Mouse (Mus musculus): ENCODE measurements around the gene Hyal2. TPM values are rescaled to one million over a fixed set of nuclear protein-coding genes. Genes with fewer than 3 reads are reported as not detected.

Hyal2 gene
- polyA plus RNA-seq, 1 experiment from 2014 or later, result 138 TPM

DNA sequence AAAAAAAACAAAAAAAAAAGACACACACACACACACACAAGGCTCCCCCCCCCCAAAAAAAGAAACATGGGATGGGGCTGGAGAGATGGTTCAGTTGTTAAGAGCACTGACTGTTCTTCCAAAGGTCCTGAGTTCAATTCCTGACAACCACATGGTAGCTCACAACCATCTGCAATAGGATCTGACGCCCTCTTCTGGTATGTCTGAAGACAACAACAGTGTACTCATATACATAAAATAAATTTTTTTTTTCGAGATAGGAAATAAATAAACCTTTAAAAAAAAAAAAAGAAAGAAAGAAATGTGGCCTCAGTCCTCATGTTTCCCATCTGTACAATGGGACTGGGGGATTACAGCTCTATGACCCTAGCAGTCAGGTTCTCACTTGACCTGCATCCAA, 49.7 kb downstream of the Hyal2 start:
- Histone ChIP-seq H3K27me3 (ENCODE audit: control insufficient read depth, insufficient read depth, low read length) (no peaks in the 10 kb centered on the region), H3K4me2 (ENCODE audit: low read depth, low read length) (no peak overlapping the region), H3K9ac (replicated peaks; ENCODE audit: low read length) (no peak overlapping the region), H3K4me1 (ENCODE audit: control insufficient read depth, insufficient read depth, low read length) (no peaks in the 10 kb centered on the region), H3K27ac (replicated peaks; ENCODE audit: low read depth, low read length) (no peak overlapping the region), H3K36me3 (replicated peaks; ENCODE audit: control insufficient read depth, insufficient read depth, low read depth, low read length) (peaks cover 6% of the 10 kb centered on the region; the same call in 1 of the 2 replicates), H3K9me3 (replicated peaks; ENCODE audit: control insufficient read depth, low read length) (no peaks in the 10 kb centered on the region), H3K4me3 (ENCODE audit: low read depth, low read length) (no peak overlapping the region)
- ATAC-seq (replicated peaks; ENCODE audit: insufficient number of reproducible peaks, low FRiP score, low TSS enrichment, low read depth) (no peak), DNase-seq (ENCODE audit: low spot score) (no peak)
- WGBS, result 77% methylated on average over 2 of the region's 2 CpGs

DNA sequence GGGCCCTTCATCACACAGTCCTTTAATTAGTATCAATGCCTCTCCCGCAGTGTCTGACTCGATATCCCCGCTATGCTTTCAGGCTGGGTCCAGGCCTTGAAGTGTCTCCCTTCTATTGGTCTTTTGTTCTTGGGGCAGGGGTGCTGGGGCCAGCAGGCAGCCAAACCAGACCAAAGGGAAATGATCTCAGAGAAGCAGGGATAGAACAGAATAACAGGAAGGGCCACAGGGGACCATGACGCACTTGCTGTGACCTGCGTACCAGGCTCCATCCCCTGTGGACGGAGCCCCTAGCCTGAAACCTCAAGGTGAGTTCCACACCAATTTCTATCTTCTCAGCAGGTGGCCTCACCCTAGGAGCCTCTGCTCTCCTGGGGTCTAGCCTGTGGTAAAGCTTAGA, 50.4 kb downstream of the Hyal2 start:
- ATAC-seq (replicated peaks; ENCODE audit: insufficient number of reproducible peaks, low FRiP score, low TSS enrichment, low read depth) (no peak), DNase-seq (ENCODE audit: low spot score) (no peak)
- WGBS, result 92% methylated on average over 6 of the region's 6 CpGs
- no peak overlapping the region for H3K4me2 ChIP-seq (ENCODE audit: low read depth, low read length)
- no peaks in the 10 kb centered on the region for H3K9me3 ChIP-seq (replicated peaks; ENCODE audit: control insufficient read depth, low read length)
- H3K4me3 ChIP-seq (ENCODE audit: low read depth, low read length), result no peak overlapping the region
- H3K4me1 ChIP-seq (ENCODE audit: control insufficient read depth, insufficient read depth, low read length), result no peaks in the 10 kb centered on the region
- no peaks in the 10 kb centered on the region for H3K27me3 ChIP-seq (ENCODE audit: control insufficient read depth, insufficient read depth, low read length)
- peaks cover 6% of the 10 kb centered on the region; the same call in 1 of the 2 replicates for H3K36me3 ChIP-seq (replicated peaks; ENCODE audit: control insufficient read depth, insufficient read depth, low read depth, low read length)
- H3K9ac ChIP-seq (replicated peaks; ENCODE audit: low read length), result no peak overlapping the region
- no peak overlapping the region for H3K27ac ChIP-seq (replicated peaks; ENCODE audit: low read depth, low read length)

DNA sequence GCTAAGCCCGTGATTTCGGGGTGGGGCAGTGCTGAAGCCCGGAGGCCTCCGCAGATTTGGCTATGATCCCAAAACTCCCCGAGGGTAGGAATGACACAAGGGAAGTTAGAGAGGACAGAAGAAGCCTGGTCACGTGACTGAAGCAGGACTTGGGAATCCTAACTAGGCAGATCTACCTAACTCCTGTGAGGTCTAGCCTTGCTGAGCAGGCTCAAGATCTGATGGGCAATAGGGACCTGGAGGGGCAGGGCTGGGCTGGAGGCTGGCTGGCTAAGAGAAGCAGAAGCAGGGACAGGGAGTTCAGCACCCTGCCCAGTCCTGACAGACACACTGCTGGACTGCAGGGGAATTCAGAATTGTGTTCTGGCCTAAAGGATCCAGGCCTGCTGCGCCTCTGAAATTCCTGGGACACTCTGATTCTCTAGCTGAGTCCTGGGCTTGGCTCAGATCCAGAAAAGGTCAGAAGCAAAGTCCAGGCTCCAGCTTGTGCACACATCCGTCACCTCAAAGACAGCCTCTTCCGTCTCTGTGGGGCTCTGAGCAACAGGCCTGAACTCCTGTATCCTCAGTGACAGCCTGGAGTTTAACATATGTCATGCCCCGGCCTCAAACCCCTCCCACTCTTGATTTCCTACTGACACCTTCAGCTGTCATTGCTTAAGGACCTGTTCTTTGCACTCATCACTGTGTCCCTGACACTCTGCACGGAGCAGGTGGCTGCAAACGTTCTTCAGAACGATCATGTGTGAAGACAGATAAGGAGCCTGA, 51.2 kb downstream of the Hyal2 start:
- H3K9ac ChIP-seq (replicated peaks; ENCODE audit: low read length), result no peak overlapping the region
- no peaks in the 10 kb centered on the region for H3K4me1 ChIP-seq (ENCODE audit: control insufficient read depth, insufficient read depth, low read length)
- no peak for ATAC-seq (replicated peaks; ENCODE audit: insufficient number of reproducible peaks, low FRiP score, low TSS enrichment, low read depth)
- no peaks in the 10 kb centered on the region for H3K9me3 ChIP-seq (replicated peaks; ENCODE audit: control insufficient read depth, low read length)
- no peak for DNase-seq (ENCODE audit: low spot score)
- H3K4me3 ChIP-seq (ENCODE audit: low read depth, low read length), result no peak overlapping the region
- no peak overlapping the region for H3K27ac ChIP-seq (replicated peaks; ENCODE audit: low read depth, low read length)
- peaks cover 6% of the 10 kb centered on the region; the same call in 1 of the 2 replicates for H3K36me3 ChIP-seq (replicated peaks; ENCODE audit: control insufficient read depth, insufficient read depth, low read depth, low read length)
- WGBS, result 77% methylated on average over 13 of the region's 13 CpGs
- no peak overlapping the region for H3K4me2 ChIP-seq (ENCODE audit: low read depth, low read length)
- no peaks in the 10 kb centered on the region for H3K27me3 ChIP-seq (ENCODE audit: control insufficient read depth, insufficient read depth, low read length)

DNA sequence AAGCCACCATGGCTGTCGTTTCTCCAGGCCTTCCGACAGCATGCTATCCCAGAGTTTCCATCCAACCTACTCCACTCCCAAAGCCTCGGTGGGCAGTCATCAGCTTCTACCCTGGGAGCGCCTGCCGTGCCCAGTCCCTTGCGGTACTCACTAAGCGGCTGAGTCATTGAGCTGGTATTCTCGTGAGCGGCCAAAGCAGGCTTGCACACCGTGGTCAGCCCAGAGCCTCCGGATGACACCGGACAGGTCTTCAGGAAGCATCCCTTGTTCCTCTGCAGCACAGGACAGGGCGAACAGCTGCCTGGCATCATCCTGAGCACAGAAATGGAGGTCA, 51.8 kb downstream of the Hyal2 start:
- Histone ChIP-seq H3K9ac (replicated peaks; ENCODE audit: low read length) (no peak overlapping the region), H3K27ac (replicated peaks; ENCODE audit: low read depth, low read length) (no peak overlapping the region), H3K36me3 (replicated peaks; ENCODE audit: control insufficient read depth, insufficient read depth, low read depth, low read length) (peaks cover 6% of the 10 kb centered on the region; the same call in 1 of the 2 replicates), H3K4me2 (ENCODE audit: low read depth, low read length) (no peak overlapping the region), H3K9me3 (replicated peaks; ENCODE audit: control insufficient read depth, low read length) (no peaks in the 10 kb centered on the region), H3K27me3 (ENCODE audit: control insufficient read depth, insufficient read depth, low read length) (no peaks in the 10 kb centered on the region), H3K4me1 (ENCODE audit: control insufficient read depth, insufficient read depth, low read length) (no peaks in the 10 kb centered on the region), H3K4me3 (ENCODE audit: low read depth, low read length) (no peak overlapping the region)
- no peak for ATAC-seq (replicated peaks; ENCODE audit: insufficient number of reproducible peaks, low FRiP score, low TSS enrichment, low read depth)
- 89% methylated on average over 13 of the region's 13 CpGs for WGBS
- no peak for DNase-seq (ENCODE audit: low spot score)

DNA sequence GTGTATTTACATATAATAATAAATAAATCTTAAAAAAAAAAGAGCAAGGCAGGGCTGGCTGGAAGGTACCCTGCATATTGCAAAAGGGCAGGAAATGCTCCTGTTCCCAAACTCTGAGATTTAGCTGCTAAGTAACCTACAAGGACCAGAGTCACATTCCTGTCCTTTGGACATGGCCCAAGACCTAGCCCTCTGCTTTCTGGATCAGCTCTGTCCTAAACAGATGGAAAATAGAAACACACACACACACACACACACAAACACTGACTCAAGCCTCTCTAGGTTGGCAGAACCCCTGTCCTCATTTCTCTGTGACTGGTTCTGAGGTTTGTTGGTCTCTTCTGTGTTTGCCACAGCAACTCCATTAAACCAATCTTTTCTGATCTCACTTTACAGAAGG, 53.2 kb downstream of the Hyal2 start:
- ATAC-seq (replicated peaks; ENCODE audit: insufficient number of reproducible peaks, low FRiP score, low TSS enrichment, low read depth) (no peak), DNase-seq (ENCODE audit: low spot score) (no peak)
- no peak overlapping the region for H3K9ac ChIP-seq (replicated peaks; ENCODE audit: low read length)
- no peaks in the 10 kb centered on the region for H3K9me3 ChIP-seq (replicated peaks; ENCODE audit: control insufficient read depth, low read length)
- H3K27me3 ChIP-seq (ENCODE audit: control insufficient read depth, insufficient read depth, low read length), result no peaks in the 10 kb centered on the region
- H3K4me1 ChIP-seq (ENCODE audit: control insufficient read depth, insufficient read depth, low read length), result no peaks in the 10 kb centered on the region
- H3K27ac ChIP-seq (replicated peaks; ENCODE audit: low read depth, low read length), result no peak overlapping the region
- H3K36me3 ChIP-seq (replicated peaks; ENCODE audit: control insufficient read depth, insufficient read depth, low read depth, low read length), result peaks cover 6% of the 10 kb centered on the region; the same call in 1 of the 2 replicates
- H3K4me3 ChIP-seq (ENCODE audit: low read depth, low read length), result no peak overlapping the region
- no peak overlapping the region for H3K4me2 ChIP-seq (ENCODE audit: low read depth, low read length)

Other genes with a start within 250 kb of the Hyal2 start
- 8.2 and 11.0 TPM in 2 replicates for gene Hemk1, start 229.6 kb upstream of the Hyal2 start, polyA plus RNA-seq (2014; fragmentation: Nextera tagmentation; extraction: Ambion mirVana)
- gene 6430571L13Rik, start 227.3 kb upstream of the Hyal2 start, polyA plus RNA-seq (2014; fragmentation: Nextera tagmentation; extraction: Ambion mirVana), result 0.70 and 0.72 TPM in 2 replicates
- 0.59 and 0.63 TPM in 2 replicates for gene Cacna2d2, start 168.3 kb upstream of the Hyal2 start, polyA plus RNA-seq (2014; fragmentation: Nextera tagmentation; extraction: Ambion mirVana)
- gene Tmem115, start 34.0 kb upstream of the Hyal2 start, polyA plus RNA-seq (2014; fragmentation: Nextera tagmentation; extraction: Ambion mirVana), result 43.3 and 49.7 TPM in 2 replicates
- 14.3 and 18.9 TPM in 2 replicates for gene Cyb561d2, start 25.8 kb upstream of the Hyal2 start, polyA plus RNA-seq (2014; fragmentation: Nextera tagmentation; extraction: Ambion mirVana)
- gene Nprl2, start 25.7 kb upstream of the Hyal2 start, polyA plus RNA-seq (2014; fragmentation: Nextera tagmentation; extraction: Ambion mirVana), result 39.2 and 41.9 TPM in 2 replicates
- gene Zmynd10, start 20.6 kb upstream of the Hyal2 start, polyA plus RNA-seq (2014; fragmentation: Nextera tagmentation; extraction: Ambion mirVana), result 0.93 and 1.1 TPM in 2 replicates
- gene Rassf1, start 16.4 kb upstream of the Hyal2 start, polyA plus RNA-seq (2014; fragmentation: Nextera tagmentation; extraction: Ambion mirVana), result 42.4 and 43.3 TPM in 2 replicates
- gene Tusc2, start 4.7 kb upstream of the Hyal2 start, polyA plus RNA-seq (2014; fragmentation: Nextera tagmentation; extraction: Ambion mirVana), result 68.5 and 68.9 TPM in 2 replicates
- 5.3 and 7.3 TPM in 2 replicates for gene Hyal1, start 9.0 kb downstream of the Hyal2 start, polyA plus RNA-seq (2014; fragmentation: Nextera tagmentation; extraction: Ambion mirVana)
- gene Naa80, start 10.9 kb downstream of the Hyal2 start, polyA plus RNA-seq (2014; fragmentation: Nextera tagmentation; extraction: Ambion mirVana), result 11.8 and 14.2 TPM in 2 replicates
- 0.66 TPM in 2 replicates for gene Hyal3, start 12.9 kb downstream of the Hyal2 start, polyA plus RNA-seq (2014; fragmentation: Nextera tagmentation; extraction: Ambion mirVana)
- gene Ifrd2, start 19.7 kb downstream of the Hyal2 start, polyA plus RNA-seq (2014; fragmentation: Nextera tagmentation; extraction: Ambion mirVana), result 42.3 and 42.9 TPM in 2 replicates
- 1.1 and 1.3 TPM in 2 replicates for gene Sema3b, start 41.3 kb downstream of the Hyal2 start, polyA plus RNA-seq (2014; fragmentation: Nextera tagmentation; extraction: Ambion mirVana)
- gene Gnai2, start 67.4 kb downstream of the Hyal2 start, polyA plus RNA-seq (2014; fragmentation: Nextera tagmentation; extraction: Ambion mirVana), result 369 and 379 TPM in 2 replicates
- gene Slc38a3, start 101.6 kb downstream of the Hyal2 start, polyA plus RNA-seq (2014; fragmentation: Nextera tagmentation; extraction: Ambion mirVana), result 7.0 and 7.6 TPM in 2 replicates
- 1.4 TPM in 1 of 2 replicates, not detected in the other for gene Gnat1, start 111.8 kb downstream of the Hyal2 start, polyA plus RNA-seq (2014; fragmentation: Nextera tagmentation; extraction: Ambion mirVana)
- 17.6 and 17.7 TPM in 2 replicates for gene Sema3f, start 142.5 kb downstream of the Hyal2 start, polyA plus RNA-seq (2014; fragmentation: Nextera tagmentation; extraction: Ambion mirVana)
- 184 and 198 TPM in 2 replicates for gene Rbm5, start 203.1 kb downstream of the Hyal2 start, polyA plus RNA-seq (2014; fragmentation: Nextera tagmentation; extraction: Ambion mirVana)